Mouse (Mus musculus) embryo, embryonic 10.5 days (tissue): ENCODE results near the gene Wasf1.
A peak's percentile ranks its signal among the peaks of the same experiment; 100 is the strongest.

ENCODE experiments used
- DNase-seq: peaks from one replicate; pipeline ENCODE4 v3.0.0-alpha.2; 2015; ENCODE audit warnings: low spot score

Wasf1 gene

GRCm38 (mm10) chr10:40895765-40896164 is 12.5 kb downstream of the Wasf1 start:
- no peak for DNase-seq

DNA sequence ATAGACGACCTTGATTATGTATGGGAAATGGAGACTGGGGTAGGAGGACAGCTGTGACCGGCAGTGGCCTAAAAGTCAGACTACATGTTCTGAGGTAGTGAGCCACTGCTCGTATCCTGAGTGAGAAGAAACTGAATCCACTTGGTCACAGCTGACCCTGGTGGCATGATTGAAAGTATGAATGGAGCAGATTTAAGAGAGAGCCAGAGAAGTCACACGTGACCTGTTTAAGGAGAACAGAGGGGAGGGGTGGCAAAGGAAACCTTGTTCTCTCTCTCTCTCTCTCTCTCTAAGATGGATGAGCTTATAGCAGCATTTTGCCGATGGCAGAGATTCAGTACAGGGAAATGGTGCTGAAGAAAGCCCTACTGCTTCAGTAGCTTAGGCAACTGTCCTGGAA is 13.4 kb downstream of the Wasf1 start:
- no peak for DNase-seq

DNA sequence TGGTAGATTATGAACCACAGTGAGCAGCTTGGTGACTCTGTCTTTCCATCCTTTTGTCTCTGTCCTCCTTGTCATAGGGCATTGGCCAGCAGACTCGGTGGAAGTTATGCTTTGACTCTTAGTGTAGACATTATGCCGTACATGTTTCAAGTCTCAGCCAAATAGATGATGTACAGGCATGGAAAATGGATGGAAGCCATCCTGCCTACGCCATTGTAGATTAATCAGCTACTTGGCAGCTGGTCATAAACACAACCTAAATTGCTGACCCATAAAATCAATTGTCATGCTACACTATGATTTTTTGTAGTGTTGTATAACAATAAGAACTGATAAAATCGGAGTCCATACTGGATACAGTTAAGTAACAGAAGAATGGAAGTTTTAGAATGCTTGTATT is 18.5 kb downstream of the Wasf1 start:
- DNase-seq = no peak

- DNase-seq = no peak
These were observed 22.9 kb downstream of the Wasf1 start for GRCm38 (mm10) chr10:40906131-40906530.

DNA sequence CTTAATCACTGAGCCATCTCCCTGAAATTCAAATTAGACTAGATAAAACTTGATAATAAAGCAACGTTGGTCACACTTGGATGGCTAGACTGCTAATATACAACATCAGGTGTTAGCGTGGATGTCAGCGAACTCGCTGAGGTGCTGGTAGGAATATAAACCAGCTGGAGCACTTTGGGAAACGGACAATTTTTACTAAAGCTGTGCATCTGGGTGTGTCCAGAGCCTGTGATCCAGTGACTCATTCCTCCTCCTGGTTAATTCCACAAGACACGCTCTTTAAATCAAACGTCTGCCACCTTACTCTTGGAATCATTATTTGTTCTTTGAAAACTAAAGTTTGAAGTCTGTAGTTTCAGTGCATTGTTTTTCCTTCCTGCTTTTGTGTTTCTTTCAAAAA is 23.5 kb downstream of the Wasf1 start:
- DNase-seq = no peak

- DNase-seq = no peak
These were observed 25.3 kb downstream of the Wasf1 start for GRCm38 (mm10) chr10:40908580-40908979.

DNA sequence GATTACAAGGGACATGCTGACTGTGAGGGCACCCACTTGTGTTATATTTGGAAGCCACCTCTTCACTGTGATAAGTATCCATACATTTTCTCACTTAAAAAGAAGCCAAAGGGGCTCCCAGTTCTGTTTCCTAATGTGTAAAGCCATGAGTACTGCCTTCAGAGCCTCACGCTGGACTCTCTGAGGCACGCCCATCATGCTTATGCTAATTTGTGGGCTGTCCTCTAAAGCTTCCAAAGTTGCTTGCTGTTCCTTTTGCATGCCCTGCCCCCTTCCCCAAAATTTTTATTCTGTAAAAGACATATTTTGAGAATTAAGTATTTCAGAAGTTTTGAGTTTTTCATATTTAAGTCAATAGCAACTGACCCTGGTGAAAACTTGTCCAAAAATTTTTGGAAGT is 27.5 kb downstream of the Wasf1 start:
- DNase-seq = no peak

GRCm38 (mm10) chr10:40915240-40915639 is 32.0 kb downstream of the Wasf1 start:
- no peak for DNase-seq

DNA sequence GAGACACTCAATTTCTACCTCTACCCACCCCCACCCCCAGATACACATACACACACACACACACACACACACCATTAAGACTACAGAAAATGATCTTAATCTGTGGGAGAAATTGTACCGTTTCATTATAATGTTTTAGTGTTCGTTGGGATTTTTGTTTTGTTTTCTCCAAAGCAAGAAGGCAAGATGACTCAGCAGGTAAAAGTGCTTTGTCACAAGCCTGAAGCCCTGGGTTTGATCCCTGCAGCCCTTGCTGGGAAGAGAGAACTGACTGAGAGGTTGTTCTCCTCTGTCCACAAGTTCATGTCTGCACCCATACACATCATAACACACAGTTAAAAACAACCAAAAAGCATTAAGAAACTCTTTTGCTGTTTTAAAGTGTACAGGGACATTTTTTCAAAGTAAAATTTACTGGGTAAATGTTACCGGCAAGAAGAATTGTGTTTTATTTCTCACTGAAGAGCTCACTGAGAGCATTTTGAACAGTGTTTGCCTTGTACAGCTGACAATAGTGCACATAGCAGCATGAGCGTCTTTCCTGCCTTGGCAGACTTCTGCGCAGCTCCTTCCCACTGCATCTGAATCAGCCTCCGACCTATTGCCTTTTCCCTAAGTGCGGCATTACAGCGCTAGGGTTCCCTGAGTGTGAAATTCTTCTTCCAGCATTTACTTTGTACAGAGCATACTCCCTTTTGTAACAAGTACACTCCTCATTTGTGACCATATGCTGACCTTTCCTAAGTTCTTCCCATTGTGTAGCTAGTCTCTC is 35.6 kb downstream of the Wasf1 start:
- no peak for DNase-seq

DNA sequence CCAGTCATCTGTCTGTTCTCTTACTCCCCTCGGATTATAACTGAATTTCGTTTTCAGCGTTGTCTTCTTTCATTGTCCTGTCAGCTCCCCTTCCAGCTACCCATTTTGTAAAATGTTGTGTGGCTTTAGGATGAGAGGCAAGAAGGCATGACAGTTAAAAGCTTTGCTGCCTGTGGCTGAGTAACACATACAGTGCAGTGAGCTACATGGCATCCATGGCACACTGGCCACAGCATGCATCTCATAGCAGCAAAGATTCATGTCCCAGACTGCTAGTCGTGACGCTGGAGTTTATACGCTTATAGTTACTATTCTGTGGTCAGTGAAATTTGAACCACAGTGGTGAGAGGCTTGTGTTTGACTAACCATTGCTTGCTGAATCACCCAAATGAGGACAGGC is 36.2 kb downstream of the Wasf1 start:
- no peak for DNase-seq

DNA sequence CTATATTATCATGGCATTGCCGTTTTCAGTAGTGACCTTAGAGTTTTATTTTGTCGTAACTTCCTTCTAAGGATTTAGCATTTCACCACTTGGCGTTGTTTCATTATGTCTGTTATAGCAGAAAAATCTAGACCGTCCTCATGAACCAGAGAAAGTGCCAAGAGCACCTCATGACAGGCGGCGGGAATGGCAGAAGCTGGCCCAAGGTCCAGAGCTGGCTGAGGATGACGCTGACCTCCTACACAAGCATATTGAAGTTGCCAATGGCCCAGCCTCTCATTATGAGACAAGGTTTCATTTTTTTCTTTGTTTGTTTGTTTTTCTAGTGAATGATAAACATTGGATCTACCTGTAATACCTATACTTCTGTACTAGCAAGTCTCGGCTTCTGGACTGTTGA is 49.7 kb downstream of the Wasf1 start:
- DNase-seq = no peak

DNA sequence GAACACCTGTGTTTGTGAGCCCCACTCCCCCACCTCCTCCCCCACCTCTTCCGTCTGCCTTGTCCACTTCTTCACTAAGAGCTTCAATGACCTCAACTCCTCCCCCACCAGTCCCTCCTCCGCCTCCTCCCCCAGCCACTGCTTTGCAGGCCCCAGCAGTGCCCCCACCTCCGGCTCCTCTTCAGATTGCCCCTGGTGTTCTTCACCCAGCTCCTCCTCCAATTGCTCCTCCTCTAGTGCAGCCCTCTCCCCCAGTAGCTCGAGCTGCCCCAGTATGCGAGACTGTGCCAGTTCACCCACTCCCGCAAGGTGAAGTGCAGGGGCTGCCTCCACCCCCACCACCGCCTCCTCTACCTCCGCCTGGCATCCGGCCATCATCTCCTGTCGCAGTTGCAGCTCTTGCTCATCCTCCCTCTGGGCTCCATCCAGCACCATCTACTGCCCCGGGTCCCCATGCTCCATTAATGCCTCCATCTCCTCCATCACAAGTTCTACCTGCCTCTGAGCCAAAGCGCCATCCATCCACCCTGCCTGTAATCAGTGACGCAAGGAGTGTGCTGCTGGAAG is 53.0 kb downstream of the Wasf1 start:
- no peak for DNase-seq

GRCm38 (mm10) chr10:40937569-40937968 is 54.3 kb downstream of the Wasf1 start:
- no peak for DNase-seq

GRCm38 (mm10) chr10:40942688-40943087 is 59.4 kb downstream of the Wasf1 start:
- peak; percentile 45 for DNase-seq

GRCm38 (mm10) chr10:40950176-40950575 is 66.9 kb downstream of the Wasf1 start:
- DNase-seq = no peak

DNA sequence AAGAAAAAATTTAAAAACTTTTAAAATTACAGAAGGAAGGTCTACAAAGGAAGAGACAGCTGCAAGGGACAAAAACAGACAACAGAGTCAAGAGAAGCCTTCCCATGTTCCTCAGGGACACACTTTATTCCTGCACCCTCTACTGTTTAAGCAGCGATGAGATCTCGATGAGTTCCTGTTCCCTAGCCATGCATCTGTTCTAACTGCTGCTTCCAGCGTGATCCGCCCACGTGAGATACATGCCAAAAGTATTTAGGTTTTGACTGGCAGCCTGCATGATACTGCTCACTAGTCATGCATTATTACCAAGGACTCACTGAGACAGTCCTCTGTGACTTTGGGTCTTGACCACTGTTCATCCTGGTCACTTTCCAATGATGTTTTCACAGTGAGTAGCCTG is 72.9 kb downstream of the Wasf1 start:
- no peak for DNase-seq

GRCm38 (mm10) chr10:40961365-40961764 is 78.1 kb downstream of the Wasf1 start:
- DNase-seq = peak; percentile 75

DNA sequence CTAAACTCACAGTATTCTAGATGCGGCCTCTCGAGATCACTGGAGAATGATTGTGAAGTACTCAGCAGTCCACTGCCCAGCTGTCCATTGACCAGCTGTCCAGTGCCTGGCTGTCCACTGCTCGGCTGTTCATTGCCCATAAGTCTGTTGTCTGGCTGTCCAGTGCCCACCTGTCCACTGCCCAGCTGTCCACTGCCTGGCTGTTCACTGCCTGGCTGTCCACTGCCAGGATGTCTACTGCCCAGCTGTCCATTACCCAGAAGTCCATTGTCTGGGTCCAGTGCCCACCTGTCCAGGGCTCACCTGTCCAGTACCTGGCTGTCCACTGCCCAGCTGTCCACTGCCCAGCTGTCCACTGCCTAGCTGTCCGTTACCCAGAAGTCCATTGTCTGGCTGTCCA is 78.7 kb downstream of the Wasf1 start:
- DNase-seq = no peak

DNA sequence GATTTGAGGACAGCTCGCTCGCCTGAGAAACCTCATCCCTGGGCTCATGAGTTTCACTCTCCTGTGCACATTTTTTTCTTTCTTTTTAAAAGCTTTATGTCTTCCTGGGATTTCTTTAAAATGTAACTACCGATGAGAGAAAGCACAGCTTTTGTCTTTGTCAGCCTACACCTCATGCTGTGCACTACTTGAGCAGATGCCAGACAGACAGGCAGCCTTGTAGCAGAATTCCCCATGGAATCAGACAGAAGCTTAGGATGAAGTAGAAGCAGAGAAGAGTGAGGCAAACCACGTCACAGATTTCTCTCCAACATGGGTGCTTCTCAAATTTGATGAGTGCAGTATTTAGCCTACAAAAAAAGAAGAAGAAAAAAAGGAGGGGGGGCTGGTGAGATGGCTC is 81.3 kb downstream of the Wasf1 start:
- no peak for DNase-seq

DNA sequence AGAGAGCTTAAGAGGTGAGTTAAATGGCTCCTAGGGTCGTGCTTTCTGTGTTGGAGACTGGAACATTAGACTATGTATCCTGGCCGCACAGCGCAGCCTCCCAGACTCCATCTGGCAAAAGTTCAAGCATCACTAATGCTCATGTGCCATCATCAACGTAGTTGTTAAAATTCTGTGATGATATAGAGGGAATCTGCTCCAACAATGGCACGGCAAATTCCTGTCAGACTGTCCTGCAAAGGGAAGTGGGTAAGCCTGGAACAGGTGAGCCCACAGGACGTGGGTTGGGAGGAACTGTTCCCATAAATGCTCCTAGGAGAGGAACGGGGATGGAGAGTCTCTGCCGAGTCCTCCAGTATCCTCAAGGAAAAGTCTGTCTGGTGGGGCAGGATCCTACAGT is 85.3 kb downstream of the Wasf1 start:
- DNase-seq = no peak

DNA sequence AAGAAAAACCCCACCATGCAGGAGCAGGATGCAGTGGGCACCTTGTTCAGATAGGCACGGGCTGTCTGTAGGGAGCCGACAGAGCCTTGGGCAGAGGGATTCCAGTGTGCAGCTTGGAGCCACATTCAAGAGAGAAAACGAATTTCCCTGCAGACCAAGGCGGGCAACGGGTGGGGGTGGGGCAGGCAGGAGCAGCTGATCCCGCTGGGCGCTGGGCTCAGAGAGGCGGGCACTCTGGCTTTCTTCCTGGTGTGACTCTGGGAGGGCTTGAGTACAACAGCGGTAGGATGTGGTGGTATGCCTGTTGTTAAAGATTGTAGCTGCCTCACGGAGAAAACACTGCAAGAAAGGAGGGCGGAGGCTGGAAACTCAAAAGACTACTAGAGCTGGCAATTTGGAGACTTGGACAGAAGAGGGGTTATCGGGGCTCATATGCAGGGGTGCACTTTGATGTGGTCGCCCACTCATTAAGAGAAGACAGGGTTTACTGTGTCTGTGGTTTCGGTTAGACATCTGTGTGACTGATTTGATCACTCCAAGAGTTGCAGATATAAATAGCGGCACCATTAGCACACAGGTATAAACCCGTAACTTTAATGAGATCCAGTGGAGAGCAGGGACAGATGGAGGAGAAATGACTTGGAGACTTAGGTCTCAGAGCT is 86.2 kb downstream of the Wasf1 start:
- DNase-seq = peak; percentile 64

GRCm38 (mm10) chr10:40970601-40971245 is 87.4 kb downstream of the Wasf1 start:
- no peak for DNase-seq

GRCm38 (mm10) chr10:40971256-40971655 is 88.0 kb downstream of the Wasf1 start:
- DNase-seq = no peak
